Mouse (Mus musculus) CH12.LX (cell line): Measurements from ENCODE around the gene 4930503B20Rik. TPM values are rescaled to one million over a fixed set of nuclear protein-coding genes. Genes with fewer than 3 reads are reported as not detected.

Source experiments
- DNase-seq: peaks from one replicate; pipeline ENCODE4 v3.0.0-alpha.2; 2013; ENCODE audit errors: extremely low read depth
- H3K27ac ChIP-seq: 2 replicates; pipeline ENCODE4 v1.5.1; 2012; ENCODE audit warnings: low read depth, mild to moderate bottlenecking, control low read depth, moderate library complexity; ENCODE audit not compliant: insufficient read depth
- H3K27me3 ChIP-seq: replicated peaks from 2 replicates; pipeline ENCODE3; 2012; ENCODE audit warnings: inconsistent platforms
- H3K36me3 ChIP-seq, 2 experiments: replicated peaks in 1 of 2; 2 replicates each; pipeline versions ENCODE3 to v1.6.1; 2012; ENCODE audit warnings: inconsistent platforms in 1 of 2, low read length in 1 of 2, mild to moderate bottlenecking in 1 of 2, mixed read lengths in 1 of 2, moderate library complexity in 1 of 2; ENCODE audit not compliant: control insufficient read depth in 1 of 2, insufficient read depth in 1 of 2
- H3K4me1 ChIP-seq, 2 experiments: 2 replicates each; pipeline ENCODE4 v1.6.1; 2012; ENCODE audit warnings: inconsistent platforms in 1 of 2, moderate library complexity in 1 of 2; ENCODE audit not compliant: insufficient read depth in 2 of 2, control insufficient read depth in 1 of 2
- H3K4me2 ChIP-seq: 2 replicates; pipeline ENCODE4 v1.6.1; 2012; ENCODE audit warnings: low read depth, mild to moderate bottlenecking, control low read depth; ENCODE audit not compliant: poor library complexity, insufficient read depth, severe bottlenecking
- H3K4me3 ChIP-seq, 3 experiments: fragments of 150-350 bp in 1 of 3; sonication (generic) in 1 of 3; replicated peaks in 1 of 3; 2 replicates each; pipeline versions ENCODE3 to v1.5.1; 2011 to 2012; ENCODE audit warnings: low read depth in 2 of 3, low read length in 2 of 3, mild to moderate bottlenecking in 2 of 3, moderate library complexity in 2 of 3, control low read depth in 1 of 3, improper control_type of control experiment in 1 of 3, inconsistent platforms in 1 of 3, mixed read lengths in 1 of 3; ENCODE audit not compliant: poor library complexity in 1 of 3
- H3K79me2 ChIP-seq: replicated peaks from 2 replicates; pipeline ENCODE4 v1.6.1; 2012; ENCODE audit warnings: mild to moderate bottlenecking, moderate library complexity; ENCODE audit not compliant: control insufficient read depth, poor library complexity, insufficient read depth, severe bottlenecking; ENCODE audit errors: extremely low read depth
- H3K9ac ChIP-seq: 2 replicates; pipeline ENCODE4 v1.6.1; 2012; ENCODE audit warnings: low read depth, mild to moderate bottlenecking, control low read depth, moderate library complexity; ENCODE audit not compliant: insufficient read depth
- H3K9me3 ChIP-seq: replicated peaks from 2 replicates; pipeline ENCODE3; 2012; ENCODE audit warnings: low read length, inconsistent platforms, mixed read lengths
- EP300 ChIP-seq: IDR thresholded peaks from 2 replicates; pipeline ENCODE4 v1.6.1; 2011; ENCODE audit warnings: low read length, improper control_type of control experiment
- ETS1 ChIP-seq: conservative IDR thresholded peaks from 2 replicates; pipeline ENCODE4 v1.6.1; 2012; ENCODE audit warnings: low read depth, mild to moderate bottlenecking, inconsistent platforms, low read length, improper control_type of control experiment, moderate library complexity
- IRF4 ChIP-seq: IDR thresholded peaks from 2 replicates; pipeline ENCODE4 v1.6.1; 2014; ENCODE audit warnings: low read depth, mild to moderate bottlenecking, inconsistent platforms, low read length, improper control_type of control experiment
- JUN ChIP-seq: IDR thresholded peaks from 2 replicates; pipeline ENCODE4 v1.6.1; 2011; ENCODE audit warnings: low read depth, mild to moderate bottlenecking, low read length, improper control_type of control experiment, moderate library complexity; ENCODE audit not compliant: insufficient read depth
- KAT2A ChIP-seq: IDR thresholded peaks from 2 replicates; pipeline ENCODE4 v1.6.1; 2012; ENCODE audit warnings: low read length, improper control_type of control experiment, inconsistent platforms; ENCODE audit not compliant: insufficient replicate concordance
- MAX ChIP-seq: IDR thresholded peaks from 2 replicates; pipeline ENCODE4 v1.6.1; 2011; ENCODE audit warnings: low read length, improper control_type of control experiment
- MEF2A ChIP-seq: IDR thresholded peaks from 2 replicates; pipeline ENCODE4 v1.6.1; 2014; ENCODE audit warnings: low read depth, mild to moderate bottlenecking, inconsistent platforms, low read length, improper control_type of control experiment, borderline replicate concordance
- MYC ChIP-seq: IDR thresholded peaks from 2 replicates; pipeline ENCODE4 v1.6.1; 2011; ENCODE audit warnings: low read depth, mild to moderate bottlenecking, improper control_type of control experiment, low read length
- PAX5 ChIP-seq: IDR thresholded peaks from 2 replicates; pipeline ENCODE4 v1.6.1; 2012; ENCODE audit warnings: low read length, inconsistent platforms, mixed read lengths
- POLR2AphosphoS2 ChIP-seq: IDR thresholded peaks from 2 replicates; pipeline ENCODE4 v1.6.1; 2011; ENCODE audit warnings: low read depth, low read length, improper control_type of control experiment
- RCOR1 ChIP-seq: conservative IDR thresholded peaks from 2 replicates; pipeline ENCODE4 v1.6.1; 2012; ENCODE audit warnings: low read depth, mild to moderate bottlenecking, inconsistent platforms, low read length, improper control_type of control experiment
- SMC3 ChIP-seq: IDR thresholded peaks from 2 replicates; pipeline ENCODE4 v1.6.1; 2011; ENCODE audit warnings: low read depth, low read length, improper control_type of control experiment
- TCF12 ChIP-seq: IDR thresholded peaks from 2 replicates; pipeline ENCODE4 v1.6.1; 2014; ENCODE audit warnings: low read depth, mild to moderate bottlenecking, inconsistent platforms, low read length, improper control_type of control experiment
- USF1 ChIP-seq: IDR thresholded peaks from 2 replicates; pipeline ENCODE4 v1.6.1; 2014; ENCODE audit warnings: low read depth, mild to moderate bottlenecking, inconsistent platforms, low read length, improper control_type of control experiment
- USF2 ChIP-seq: conservative IDR thresholded peaks from 2 replicates; pipeline ENCODE4 v1.6.1; 2011; ENCODE audit warnings: low read depth, low read length, improper control_type of control experiment
- ZC3H11A ChIP-seq: IDR thresholded peaks from 2 replicates; pipeline ENCODE4 v1.6.1; 2012; ENCODE audit warnings: low read depth, mild to moderate bottlenecking, inconsistent platforms, low read length, improper control_type of control experiment
- ZKSCAN1 ChIP-seq: IDR thresholded peaks from 2 replicates; pipeline ENCODE4 v1.6.1; 2012; ENCODE audit warnings: low read depth, inconsistent platforms, low read length, improper control_type of control experiment, borderline replicate concordance
- ZMIZ1 ChIP-seq: IDR thresholded peaks from 2 replicates; pipeline ENCODE4 v1.6.1; 2012; ENCODE audit warnings: low read depth, mild to moderate bottlenecking, inconsistent platforms, low read length, improper control_type of control experiment
- ZNF384 ChIP-seq: IDR thresholded peaks from 2 replicates; pipeline ENCODE4 v1.6.1; 2012; ENCODE audit warnings: low read depth, low read length, improper control_type of control experiment, inconsistent platforms
- dilution Hi-C: fragments of 300-500 bp; cut with MboI; formaldehyde crosslinking; loops from 2 replicates; pipeline ENCODE4 v1.14.3; 2020; ENCODE audit warnings: low sequenced_read_pairs; ENCODE audit not compliant: extremely low pct_unique_long_range_greater_than_20kb, extremely low pct_ligation_motif_present
- in situ Hi-C: fragments of 300-500 bp; cut with MboI; formaldehyde crosslinking; loops from 3 replicates; pipeline ENCODE4 v1.14.3; 2019; ENCODE audit warnings: low sequenced_read_pairs, low pct_ligation_motif_present, low pct_unique_long_range_greater_than_20kb, mixed read lengths
- polyA plus RNA-seq: library from polyadenylated mRNA; unstranded; fragments of >175 nt; gene quantifications from 2 replicates; pipeline ENCODE4 v1.2.1, GENCODE M21; 2012; ENCODE audit warnings: low read depth; ENCODE audit not compliant: insufficient read length
- total RNA-seq, 2 experiments: library from RNA; depleted of rRNA; stranded (reverse); fragments of 300-350 nt in 1 of 2; fragments of >200 nt in 1 of 2; gene quantifications; 2 replicates each; pipeline ENCODE4 v1.2.3; 2012 to 2014

4930503B20Rik gene
- total and polyA plus RNA-seq, 3 experiments, result not detected

- H3K36me3 ChIP-seq, result no peaks in the 10 kb centered on the region
- TF ChIP-seq MYC (no peak), POLR2AphosphoS2 (no peak), TCF12 (no peak), MEF2A (no peak), ZKSCAN1 (no peak), ZC3H11A (no peak), USF1 (no peak), EP300 (no peak), ZNF384 (no peak), RCOR1 (no peak), PAX5 (no peak), JUN (no peak), ETS1 (no peak)
- dilution Hi-C loops (no loop called here), in situ Hi-C loops (no loop called here)
- no peak overlapping the region for H3K27ac ChIP-seq
- H3K9me3 ChIP-seq, result no peaks in the 10 kb centered on the region
- no peak overlapping the region for H3K4me3 ChIP-seq
- no peaks in the 10 kb centered on the region for H3K27me3 ChIP-seq
- H3K4me2 ChIP-seq, result no peak overlapping the region
- no peak for DNase-seq
- H3K79me2 ChIP-seq, result no peaks in the 10 kb centered on the region
- peaks cover 0 to 16% of the 10 kb centered on the region in 2 experiments; a peak in 3 of 4 replicates for H3K4me1 ChIP-seq
- no peak overlapping the region for H3K9ac ChIP-seq
Observed at GRCm38 (mm10) chr3:146661001-146661400, 9.9 kb upstream of the 4930503B20Rik start.

DNA sequence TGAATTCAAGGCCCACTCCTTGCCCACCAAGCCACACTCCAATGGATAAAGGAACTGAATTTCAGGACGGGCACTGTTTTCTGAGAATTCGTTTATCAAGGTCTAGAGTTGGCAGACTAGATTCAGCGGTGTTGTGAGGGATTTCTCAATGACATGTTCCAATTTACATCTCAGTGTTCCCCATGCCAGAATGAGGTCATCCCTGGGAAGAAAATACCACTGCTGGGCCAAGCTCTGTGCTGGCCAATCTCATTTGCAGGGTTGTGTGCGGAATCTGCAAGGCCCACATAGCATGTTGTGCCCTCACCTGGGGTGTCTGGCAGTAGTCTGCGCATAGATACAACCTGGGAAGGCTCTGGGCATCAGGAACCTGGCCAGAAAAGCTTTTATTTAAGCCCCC is 8.2 kb upstream of the 4930503B20Rik start:
- DNase-seq, result no peak
- H3K4me2 ChIP-seq, result no peak overlapping the region
- no peak overlapping the region for H3K9ac ChIP-seq
- no peaks in the 10 kb centered on the region for H3K27me3 ChIP-seq
- in situ Hi-C loops, result no loop called here
- H3K4me3 ChIP-seq, result no peak overlapping the region
- no peak for TF ChIP-seq USF2
- TF ChIP-seq KAT2A, result no peak
- TF ChIP-seq SMC3, result no peak
- TF ChIP-seq IRF4, result no peak
- TF ChIP-seq ZMIZ1, result no peak
- TF ChIP-seq POLR2AphosphoS2, result no peak
- no peak for TF ChIP-seq MAX
- TF ChIP-seq EP300, result no peak
- no peaks in the 10 kb centered on the region for H3K36me3 ChIP-seq
- dilution Hi-C loops, result no loop called here
- no peaks in the 10 kb centered on the region for H3K79me2 ChIP-seq
- H3K4me1 ChIP-seq, result peaks cover 7 to 26% of the 10 kb centered on the region in 2 experiments
- H3K27ac ChIP-seq, result no peak overlapping the region
- no peaks in the 10 kb centered on the region for H3K9me3 ChIP-seq
